Mouse (Mus musculus): ENCODE measurements at regions not wholly inside any gene's neighbourhood (a gene's known extent, or its start where the extent isn't known, plus 50 kb on each side); places are given as distances from the start of the nearest gene placed in this dataset.

- Histone ChIP-seq H3K27me3 (ENCODE audit: insufficient read depth, poor library complexity, severe bottlenecking) (no peaks in the 10 kb centered on the region), H3K4me1 (replicated peaks) (no peaks in the 10 kb centered on the region), H3K36me3 (no peaks in the 10 kb centered on the region), H3K27ac (no peak overlapping the region), H3K9me3 (no peaks in the 10 kb centered on the region), H3K4me3 (no peak overlapping the region)
- 18% methylated on average over 4 of the region's 4 CpGs for WGBS
- DNase-seq (ENCODE audit: low spot score): peak; percentile 62
Observed at GRCm38 (mm10) chrX:51913247-51913646, 59.3 kb downstream of the 1700080O16Rik start.

GRCm38 (mm10) chrX:51911566-51911965 is 61.0 kb downstream of the 1700080O16Rik start:
- DNase-seq (ENCODE audit: low spot score): peak; percentile 12
- Histone ChIP-seq H3K9me3 (no peaks in the 10 kb centered on the region), H3K4me3 (no peak overlapping the region), H3K36me3 (no peaks in the 10 kb centered on the region), H3K4me1 (replicated peaks) (no peaks in the 10 kb centered on the region), H3K27me3 (ENCODE audit: insufficient read depth, poor library complexity, severe bottlenecking) (no peaks in the 10 kb centered on the region), H3K27ac (no peak overlapping the region)
- 40% methylated on average over 1 of the region's 1 CpGs for WGBS

GRCm38 (mm10) chrX:51910576-51910975 is 62.0 kb downstream of the 1700080O16Rik start:
- Histone ChIP-seq H3K36me3 (no peaks in the 10 kb centered on the region), H3K27ac (no peak overlapping the region), H3K9me3 (no peaks in the 10 kb centered on the region), H3K4me3 (no peak overlapping the region), H3K27me3 (ENCODE audit: insufficient read depth, poor library complexity, severe bottlenecking) (no peaks in the 10 kb centered on the region), H3K4me1 (replicated peaks) (no peaks in the 10 kb centered on the region)
- 57% methylated on average over 1 of the region's 1 CpGs for WGBS
- no peak for DNase-seq (ENCODE audit: low spot score)

- Histone ChIP-seq H3K27me3 (ENCODE audit: insufficient read depth, poor library complexity, severe bottlenecking) (no peaks in the 10 kb centered on the region), H3K27ac (no peak overlapping the region), H3K4me3 (no peak overlapping the region), H3K4me1 (replicated peaks) (no peaks in the 10 kb centered on the region), H3K9me3 (peaks cover 5% of the 10 kb centered on the region; the same call in 1 of the 2 replicates), H3K36me3 (no peaks in the 10 kb centered on the region)
- no peak for DNase-seq (ENCODE audit: low spot score)
- 83% methylated on average over 4 of the region's 4 CpGs for WGBS
Observed at GRCm38 (mm10) chrX:51898445-51898844, 74.1 kb downstream of the 1700080O16Rik start.

- no peaks in the 10 kb centered on the region for H3K36me3 ChIP-seq
- H3K9me3 ChIP-seq: peaks cover 5% of the 10 kb centered on the region; the same call in 1 of the 2 replicates
- peak overlapping the region; percentile 23; the same call in 1 of the 2 replicates for H3K27ac ChIP-seq
- 23% methylated on average over 5 of the region's 5 CpGs for WGBS
- H3K4me3 ChIP-seq: no peak overlapping the region
- DNase-seq (ENCODE audit: low spot score): peak; percentile 16
- H3K27me3 ChIP-seq (ENCODE audit: insufficient read depth, poor library complexity, severe bottlenecking): no peaks in the 10 kb centered on the region
- no peaks in the 10 kb centered on the region for H3K4me1 ChIP-seq (replicated peaks)
Observed at GRCm38 (mm10) chrX:51897059-51897458, 75.5 kb downstream of the 1700080O16Rik start.

GRCm38 (mm10) chrX:51895646-51896190 is 76.9 kb downstream of the 1700080O16Rik start:
- Histone ChIP-seq H3K9me3 (peaks cover 5% of the 10 kb centered on the region; the same call in 1 of the 2 replicates), H3K27me3 (ENCODE audit: insufficient read depth, poor library complexity, severe bottlenecking) (no peaks in the 10 kb centered on the region), H3K27ac (no peak overlapping the region), H3K4me1 (replicated peaks) (no peaks in the 10 kb centered on the region), H3K4me3 (no peak overlapping the region), H3K36me3 (no peaks in the 10 kb centered on the region)
- WGBS: 70% methylated on average over 10 of the region's 10 CpGs
- no peak for DNase-seq (ENCODE audit: low spot score)

GRCm38 (mm10) chrX:51892716-51893115 is 79.9 kb downstream of the 1700080O16Rik start:
- Histone ChIP-seq H3K4me1 (replicated peaks) (no peaks in the 10 kb centered on the region), H3K27ac (no peak overlapping the region), H3K27me3 (ENCODE audit: insufficient read depth, poor library complexity, severe bottlenecking) (no peaks in the 10 kb centered on the region), H3K9me3 (peaks cover 5% of the 10 kb centered on the region; the same call in 1 of the 2 replicates), H3K4me3 (no peak overlapping the region), H3K36me3 (no peaks in the 10 kb centered on the region)
- no peak for DNase-seq (ENCODE audit: low spot score)
- WGBS: 74% methylated on average over 1 of the region's 1 CpGs

GRCm38 (mm10) chrX:51886129-51886528 is 85.1 kb upstream of the Usp26 start:
- no peak overlapping the region for H3K4me3 ChIP-seq
- 83% methylated on average over 5 of the region's 5 CpGs for whole genome bisulfite sequencing
- H3K9me3 ChIP-seq: no peaks in the 10 kb centered on the region
- no peaks in the 10 kb centered on the region for H3K27me3 ChIP-seq (ENCODE audit: insufficient read depth, poor library complexity, severe bottlenecking)
- DNase-seq (ENCODE audit: low spot score): no peak
- no peaks in the 10 kb centered on the region for H3K36me3 ChIP-seq
- no peaks in the 10 kb centered on the region for H3K4me1 ChIP-seq (replicated peaks)
- H3K27ac ChIP-seq: no peak overlapping the region

Data from hindbrain, embryonic 10.5 days (tissue).